Mouse (Mus musculus) megakaryocyte progenitor cell, adult 5-6 weeks (primary cell): ENCODE measurements around the gene Ecsit. TPM values are rescaled to one million over a fixed set of nuclear protein-coding genes. Genes with fewer than 3 reads are reported as not detected.

Source experiments
- ATAC-seq: replicated peaks from 2 replicates; pipeline ENCODE4 v1.8.0; 2016; ENCODE audit warnings: mild to moderate bottlenecking, moderate TSS enrichment, inconsistent platforms; ENCODE audit not compliant: poor library complexity
- total RNA-seq, 2 experiments: library from RNA; stranded (forward) in 1 of 2; stranded (reverse) in 1 of 2; fragments of 157-497, 149-512 nt in 1 of 2; fragments of 200-1000 nt in 1 of 2; gene quantifications; 2 replicates each; pipeline versions ENCODE4 v1.2.3 to v1.2.4; 2015 to 2017

Gene Ecsit
- total RNA-seq, 2 experiments from 2014 or later, result 12.0 to 20.8 TPM

- ATAC-seq, result no peak
These were observed 31.6 kb downstream of the Ecsit start for GRCm38 (mm10) chr9:22053657-22054056.

- no peak for ATAC-seq
These were observed 33.3 kb downstream of the Ecsit start, which contains the start of gene Elavl3 for GRCm38 (mm10) chr9:22051958-22052254. TSS of gene Elavl3 (minus strand) at chr9:22052023.

- ATAC-seq, result no peak
These were observed 33.9 kb downstream of the Ecsit start for GRCm38 (mm10) chr9:22051161-22051957.

- ATAC-seq, result peak; percentile 69
These were observed 34.8 kb downstream of the Ecsit start for GRCm38 (mm10) chr9:22050351-22050889.

GRCm38 (mm10) chr9:22049721-22050270 is 35.4 kb downstream of the Ecsit start:
- ATAC-seq, result no peak

- ATAC-seq, result no peak
These were observed 35.9 kb downstream of the Ecsit start for GRCm38 (mm10) chr9:22049315-22049714.

- no peak for ATAC-seq
These were observed 37.9 kb downstream of the Ecsit start for GRCm38 (mm10) chr9:22047329-22047728.

GRCm38 (mm10) chr9:22041832-22042231 is 43.4 kb downstream of the Ecsit start:
- ATAC-seq, result no peak

- no peak for ATAC-seq
These were observed 47.4 kb downstream of the Ecsit start for GRCm38 (mm10) chr9:22037826-22038225.

GRCm38 (mm10) chr9:22035300-22036044 is 49.8 kb downstream of the Ecsit start:
- no peak for ATAC-seq

GRCm38 (mm10) chr9:22030386-22030785 is 54.9 kb downstream of the Ecsit start:
- no peak for ATAC-seq

GRCm38 (mm10) chr9:22028467-22028866 is 56.8 kb downstream of the Ecsit start:
- ATAC-seq, result no peak

- no peak for ATAC-seq
These were observed 60.6 kb downstream of the Ecsit start for GRCm38 (mm10) chr9:22024592-22024991.

Other genes with a start within 250 kb of the Ecsit start
- 0.22 and 1.8 TPM in 2 replicates for gene Angptl8, start 249.9 kb downstream of the Ecsit start, total RNA-seq (2015)
- 4.0 and 4.7 TPM in 2 replicates for gene Angptl8, start 249.9 kb downstream of the Ecsit start, total RNA-seq (2017)
- 0.64 and 1.6 TPM in 2 replicates for gene Dock6, start 232.8 kb downstream of the Ecsit start, total RNA-seq (2015)
- 0.67 and 2.3 TPM in 2 replicates for gene Dock6, start 232.8 kb downstream of the Ecsit start, total RNA-seq (2017)
- 14.5 and 20.1 TPM in 2 replicates for gene Rab3d, start 167.2 kb downstream of the Ecsit start, total RNA-seq (2015)
- 37.3 and 50.6 TPM in 2 replicates for gene Rab3d, start 167.2 kb downstream of the Ecsit start, total RNA-seq (2017)
- 0.12 TPM in 1 of 2 replicates, not detected in the other for gene Ccdc159, start 158.0 kb downstream of the Ecsit start, total RNA-seq (2015)
- gene Ccdc159, start 158.0 kb downstream of the Ecsit start, total RNA-seq (2017), result 0.08 and 0.41 TPM in 2 replicates
- gene Tmem205, start 157.9 kb downstream of the Ecsit start, total RNA-seq (2015), result 49.4 and 60.5 TPM in 2 replicates
- 19.7 and 22.1 TPM in 2 replicates for gene Tmem205, start 157.9 kb downstream of the Ecsit start, total RNA-seq (2017)
- 0.42 TPM in 2 replicates for gene Plppr2, start 148.4 kb downstream of the Ecsit start, total RNA-seq (2015)
- gene Plppr2, start 148.4 kb downstream of the Ecsit start, total RNA-seq (2017), result 0.21 TPM in 1 of 2 replicates, not detected in the other
- 8.1 and 9.0 TPM in 2 replicates for gene Swsap1, start 129.7 kb downstream of the Ecsit start, total RNA-seq (2015)
- gene Swsap1, start 129.7 kb downstream of the Ecsit start, total RNA-seq (2017), result 4.1 and 5.8 TPM in 2 replicates
- 3.0 and 6.0 TPM in 2 replicates for gene Epor, start 121.9 kb downstream of the Ecsit start, total RNA-seq (2015)
- gene Epor, start 121.9 kb downstream of the Ecsit start, total RNA-seq (2017), result 3.8 and 5.0 TPM in 2 replicates
- not detected in 2 replicates for gene Rgl3, start 96.0 kb downstream of the Ecsit start, total RNA-seq (2015)
- not detected in 2 replicates for gene Rgl3, start 96.0 kb downstream of the Ecsit start, total RNA-seq (2017)
- not detected in 2 replicates for gene Ccdc151, start 82.8 kb downstream of the Ecsit start, total RNA-seq (2015)
- not detected in 2 replicates for gene Ccdc151, start 82.8 kb downstream of the Ecsit start, total RNA-seq (2017)
- gene Prkcsh, start 82.6 kb downstream of the Ecsit start, total RNA-seq (2015), result 50.3 and 51.2 TPM in 2 replicates
- 136 and 146 TPM in 2 replicates for gene Prkcsh, start 82.6 kb downstream of the Ecsit start, total RNA-seq (2017)
- gene Elavl3, start 33.4 kb downstream of the Ecsit start, total RNA-seq (2015), result not detected in 2 replicates
- gene Elavl3, start 33.4 kb downstream of the Ecsit start, total RNA-seq (2017), result not detected in 2 replicates
- not detected in 2 replicates for gene Gm49318, start 14.2 kb downstream of the Ecsit start, total RNA-seq (2015)
- not detected in 2 replicates for gene Gm49318, start 14.2 kb downstream of the Ecsit start, total RNA-seq (2017)
- gene Zfp653, start 14.1 kb downstream of the Ecsit start, total RNA-seq (2015), result 4.9 and 7.1 TPM in 2 replicates
- 8.0 and 11.9 TPM in 2 replicates for gene Zfp653, start 14.1 kb downstream of the Ecsit start, total RNA-seq (2017)
- not detected in 2 replicates for gene Cnn1, start 13.8 kb upstream of the Ecsit start, total RNA-seq (2015)
- not detected in 2 replicates for gene Cnn1, start 13.8 kb upstream of the Ecsit start, total RNA-seq (2017)
- 106 and 124 TPM in 2 replicates for gene Elof1, start 31.7 kb upstream of the Ecsit start, total RNA-seq (2015)
- gene Elof1, start 31.7 kb upstream of the Ecsit start, total RNA-seq (2017), result 43.6 and 49.6 TPM in 2 replicates
- gene Acp5, start 50.3 kb upstream of the Ecsit start, total RNA-seq (2015), result 3.3 and 4.1 TPM in 2 replicates
- 2.9 and 5.3 TPM in 2 replicates for gene Acp5, start 50.3 kb upstream of the Ecsit start, total RNA-seq (2017)
- 21.8 and 25.4 TPM in 2 replicates for gene Pigyl, start 71.4 kb upstream of the Ecsit start, total RNA-seq (2015)
- gene Pigyl, start 71.4 kb upstream of the Ecsit start, total RNA-seq (2017), result 28.4 and 31.8 TPM in 2 replicates
- not detected in 2 replicates for gene Zfp872, start 102.7 kb upstream of the Ecsit start, total RNA-seq (2015)
- not detected in 2 replicates for gene Zfp872, start 102.7 kb upstream of the Ecsit start, total RNA-seq (2017)
- 42.9 and 52.0 TPM in 2 replicates for gene Zfp809, start 140.3 kb upstream of the Ecsit start, total RNA-seq (2015)
- 28.8 and 32.3 TPM in 2 replicates for gene Zfp809, start 140.3 kb upstream of the Ecsit start, total RNA-seq (2017)
- 6.0 and 7.1 TPM in 2 replicates for gene Zfp599, start 174.5 kb upstream of the Ecsit start, total RNA-seq (2015)
- gene Zfp599, start 174.5 kb upstream of the Ecsit start, total RNA-seq (2017), result 8.0 and 9.0 TPM in 2 replicates
- gene Zfp810, start 222.2 kb upstream of the Ecsit start, total RNA-seq (2015), result 10.2 and 10.9 TPM in 2 replicates
- 14.7 and 15.1 TPM in 2 replicates for gene Zfp810, start 222.2 kb upstream of the Ecsit start, total RNA-seq (2017)